Mouse (Mus musculus): ENCODE results near the gene Slc38a7.

DNA sequence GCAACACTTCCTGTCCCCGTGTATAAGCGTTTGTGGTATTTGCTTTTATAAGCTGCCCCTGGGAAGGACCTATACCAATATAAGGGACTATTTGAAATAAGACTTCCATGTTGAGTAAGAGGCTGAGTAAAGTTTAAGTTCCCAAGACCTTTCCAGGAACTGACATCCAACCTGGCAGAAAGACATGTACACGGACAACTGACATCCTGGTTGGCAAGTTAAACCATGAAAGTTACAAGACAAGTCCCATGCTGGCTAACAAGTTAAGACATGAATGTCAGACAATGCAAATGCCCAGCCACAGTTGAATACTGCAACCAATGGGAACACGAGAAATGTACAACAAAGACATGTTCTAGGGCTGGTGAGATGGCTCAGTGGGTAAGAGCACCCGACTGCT, 40.4 kb upstream of the Slc38a7 start:
- TF ChIP-seq POLR2A (IDR thresholded peaks at IDR 0.05; ENCODE audit: low read depth, low read length) (no peak), CTCF (IDR thresholded peaks at IDR 0.05; ENCODE audit: extremely low read depth, insufficient read depth, insufficient read length, insufficient replicate concordance) (no peak)
